Mouse (Mus musculus): ENCODE measurements around the gene Nipbl.

GRCm38 (mm10) chr15:8455486-8455885 is 11.2 kb upstream of the Nipbl start:
- no peak for TF ChIP-seq CTCF (IDR thresholded peaks at IDR 0.05; ENCODE audit: borderline replicate concordance, extremely low read depth, insufficient read depth, insufficient read length)
- no peak for TF ChIP-seq POLR2A (IDR thresholded peaks at IDR 0.05; ENCODE audit: borderline replicate concordance, extremely low read depth, insufficient read depth, insufficient read length, poor library complexity, severe bottlenecking)

All from brain, embryonic 14.5 days (tissue).